Mouse (Mus musculus): Measurements from ENCODE around the gene Ctcf. TPM values are rescaled to one million over a fixed set of nuclear protein-coding genes. Genes with fewer than 3 reads are reported as not detected.

The Ctcf gene
- polyA plus RNA-seq, 2 experiments = 48.1 to 97.8 TPM

DNA sequence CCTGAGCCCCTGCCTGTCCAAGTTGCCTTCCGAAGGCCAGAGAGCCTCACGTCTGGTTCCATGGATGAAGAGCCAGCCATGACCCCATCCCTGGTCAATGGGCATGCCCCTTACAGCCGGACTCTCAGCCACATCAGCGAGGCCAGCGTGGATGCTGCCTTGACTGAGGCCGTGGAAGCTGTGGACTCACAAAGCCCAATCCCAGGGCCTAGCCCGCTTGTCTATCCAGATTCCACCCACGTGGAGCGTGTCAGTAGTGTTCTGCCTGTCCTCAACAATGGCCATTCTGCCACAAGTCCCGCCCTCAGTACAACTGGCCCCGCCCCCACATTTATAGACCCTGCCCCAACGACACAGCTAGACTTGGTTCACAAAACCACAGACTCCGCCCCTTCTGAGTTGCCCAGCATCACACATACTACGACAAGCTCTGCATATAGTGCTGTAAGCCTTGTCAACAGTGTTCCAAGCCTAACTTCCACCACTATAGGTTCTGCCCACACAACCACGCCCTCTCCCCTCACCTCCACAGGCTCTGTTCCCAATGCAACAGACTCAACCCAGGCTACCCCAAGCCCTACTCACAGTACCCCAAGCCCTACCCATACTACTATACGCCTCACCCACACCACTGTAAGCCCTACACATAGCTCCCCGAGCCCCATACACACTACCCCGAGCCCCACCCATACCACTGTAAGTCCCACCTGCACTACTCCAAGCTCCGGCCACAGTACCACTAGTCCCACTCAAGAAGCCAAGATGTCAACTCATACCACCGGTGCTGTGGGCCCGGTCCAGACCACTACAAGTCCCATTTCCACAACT is 18.7 kb upstream of the Ctcf start:
- Histone ChIP-seq H3K36me3 (ENCODE audit: control insufficient read depth, insufficient read depth, low read length) (peaks cover 77% of the 10 kb centered on the region), H3K4me2 (replicated peaks; ENCODE audit: low read depth, low read length, severe bottlenecking) (no peak overlapping the region), H3K9ac (ENCODE audit: low read depth, low read length, severe bottlenecking) (no peak overlapping the region), H3K27me3 (ENCODE audit: control insufficient read depth, insufficient read depth, low read length) (no peaks in the 10 kb centered on the region), H3K4me1 (ENCODE audit: control insufficient read depth, insufficient read depth, low read length) (peaks cover 11% of the 10 kb centered on the region), H3K9me3 (ENCODE audit: control insufficient read depth, low read length) (no peaks in the 10 kb centered on the region), H3K27ac (replicated peaks; ENCODE audit: low read depth, low read length) (no peak overlapping the region), H3K4me3 (replicated peaks; ENCODE audit: low read length) (no peak overlapping the region)
- ATAC-seq (ENCODE audit: low FRiP score, low read depth) = no peak
- WGBS = 91% methylated on average over 21 of the region's 21 CpGs
- no peak for DNase-seq (ENCODE audit: low spot score)
- TF ChIP-seq POLR2A (IDR thresholded peaks at IDR 0.05; ENCODE audit: borderline replicate concordance, extremely low read depth, insufficient read depth, insufficient read length) = no peak

- no peak overlapping the region for H3K4me2 ChIP-seq (replicated peaks; ENCODE audit: low read depth, low read length, severe bottlenecking)
- peaks cover 17% of the 10 kb centered on the region for H3K4me1 ChIP-seq (ENCODE audit: control insufficient read depth, insufficient read depth, low read length)
- no peak for TF ChIP-seq POLR2A (IDR thresholded peaks at IDR 0.05; ENCODE audit: borderline replicate concordance, extremely low read depth, insufficient read depth, insufficient read length)
- peaks cover 82% of the 10 kb centered on the region for H3K36me3 ChIP-seq (ENCODE audit: control insufficient read depth, insufficient read depth, low read length)
- ATAC-seq (ENCODE audit: low FRiP score, low read depth) (no peak), DNase-seq (ENCODE audit: low spot score) (no peak)
- WGBS = 88% methylated on average over 5 of the region's 5 CpGs
- H3K27me3 ChIP-seq (ENCODE audit: control insufficient read depth, insufficient read depth, low read length) = no peaks in the 10 kb centered on the region
- no peak overlapping the region for H3K4me3 ChIP-seq (replicated peaks; ENCODE audit: low read length)
- H3K27ac ChIP-seq (replicated peaks; ENCODE audit: low read depth, low read length) = no peak overlapping the region
- no peaks in the 10 kb centered on the region for H3K9me3 ChIP-seq (ENCODE audit: control insufficient read depth, low read length)
- no peak overlapping the region for H3K9ac ChIP-seq (ENCODE audit: low read depth, low read length, severe bottlenecking)
Measured at GRCm38 (mm10) chr8:105618279-105618634, 18.1 kb upstream of the Ctcf start.

DNA sequence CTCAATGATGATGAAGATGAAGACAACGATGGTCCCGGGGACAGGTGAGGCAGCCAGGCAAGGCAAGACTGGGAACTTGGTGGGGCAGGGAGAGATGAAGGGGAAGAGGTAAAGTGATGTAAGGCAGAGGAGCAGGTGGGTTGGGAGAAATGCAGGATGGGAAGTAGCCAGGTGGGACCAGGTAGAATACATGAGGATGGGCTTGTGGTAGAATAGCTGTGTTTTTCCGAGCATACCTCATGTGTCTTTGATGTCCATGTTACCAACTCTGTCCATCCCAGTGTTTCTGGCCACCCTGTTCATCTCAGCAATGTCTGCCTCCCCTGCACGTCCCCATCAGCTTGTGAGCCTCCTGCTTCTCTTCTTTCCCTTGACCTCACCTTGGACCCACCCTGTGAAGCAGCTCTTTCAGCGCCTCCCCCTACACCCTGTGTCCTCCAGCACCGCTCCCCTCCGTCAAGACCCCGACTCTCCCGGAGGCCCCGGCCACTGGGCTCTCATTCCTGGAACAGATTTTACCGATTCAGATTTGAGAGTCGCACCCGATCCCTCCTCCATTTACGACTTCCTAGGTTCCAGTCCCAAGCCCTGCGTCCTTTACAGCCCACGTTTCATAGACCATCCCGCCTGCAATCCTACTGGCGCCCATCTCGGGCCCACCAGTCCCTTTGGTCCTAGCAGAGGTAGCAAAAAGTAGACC is 17.3 kb upstream of the Ctcf start:
- H3K36me3 ChIP-seq (ENCODE audit: control insufficient read depth, insufficient read depth, low read length) = peaks cover 83% of the 10 kb centered on the region
- H3K9me3 ChIP-seq (ENCODE audit: control insufficient read depth, low read length) = no peaks in the 10 kb centered on the region
- DNase-seq (ENCODE audit: low spot score) (no peak), ATAC-seq (ENCODE audit: low FRiP score, low read depth) (no peak)
- H3K4me1 ChIP-seq (ENCODE audit: control insufficient read depth, insufficient read depth, low read length) = peaks cover 19% of the 10 kb centered on the region
- TF ChIP-seq POLR2A (IDR thresholded peaks at IDR 0.05; ENCODE audit: borderline replicate concordance, extremely low read depth, insufficient read depth, insufficient read length) = no peak
- no peak overlapping the region for H3K27ac ChIP-seq (replicated peaks; ENCODE audit: low read depth, low read length)
- no peaks in the 10 kb centered on the region for H3K27me3 ChIP-seq (ENCODE audit: control insufficient read depth, insufficient read depth, low read length)
- 87% methylated on average over 19 of the region's 19 CpGs for WGBS
- H3K4me2 ChIP-seq (replicated peaks; ENCODE audit: low read depth, low read length, severe bottlenecking) = no peak overlapping the region
- no peak overlapping the region for H3K4me3 ChIP-seq (replicated peaks; ENCODE audit: low read length)
- no peak overlapping the region for H3K9ac ChIP-seq (ENCODE audit: low read depth, low read length, severe bottlenecking)

GRCm38 (mm10) chr8:105620211-105620610 is 16.2 kb upstream of the Ctcf start:
- Histone ChIP-seq H3K27me3 (ENCODE audit: control insufficient read depth, insufficient read depth, low read length) (no peaks in the 10 kb centered on the region), H3K36me3 (ENCODE audit: control insufficient read depth, insufficient read depth, low read length) (peaks cover 76% of the 10 kb centered on the region), H3K9me3 (ENCODE audit: control insufficient read depth, low read length) (no peaks in the 10 kb centered on the region), H3K4me1 (ENCODE audit: control insufficient read depth, insufficient read depth, low read length) (peaks cover 25% of the 10 kb centered on the region), H3K4me2 (replicated peaks; ENCODE audit: low read depth, low read length, severe bottlenecking) (no peak overlapping the region), H3K27ac (replicated peaks; ENCODE audit: low read depth, low read length) (no peak overlapping the region), H3K4me3 (replicated peaks; ENCODE audit: low read length) (no peak overlapping the region), H3K9ac (ENCODE audit: low read depth, low read length, severe bottlenecking) (no peak overlapping the region)
- ATAC-seq (ENCODE audit: low FRiP score, low read depth) = no peak
- no peak for TF ChIP-seq POLR2A (IDR thresholded peaks at IDR 0.05; ENCODE audit: borderline replicate concordance, extremely low read depth, insufficient read depth, insufficient read length)
- DNase-seq (ENCODE audit: low spot score) = no peak
- 82% methylated on average over 19 of the region's 19 CpGs for WGBS

- Histone ChIP-seq H3K36me3 (ENCODE audit: control insufficient read depth, insufficient read depth, low read length) (peaks cover 66% of the 10 kb centered on the region), H3K9me3 (ENCODE audit: control insufficient read depth, low read length) (no peaks in the 10 kb centered on the region), H3K4me2 (replicated peaks; ENCODE audit: low read depth, low read length, severe bottlenecking) (no peak overlapping the region), H3K27ac (replicated peaks; ENCODE audit: low read depth, low read length) (no peak overlapping the region), H3K4me1 (ENCODE audit: control insufficient read depth, insufficient read depth, low read length) (peaks cover 25% of the 10 kb centered on the region), H3K9ac (ENCODE audit: low read depth, low read length, severe bottlenecking) (no peak overlapping the region), H3K4me3 (replicated peaks; ENCODE audit: low read length) (no peak overlapping the region), H3K27me3 (ENCODE audit: control insufficient read depth, insufficient read depth, low read length) (no peaks in the 10 kb centered on the region)
- DNase-seq (ENCODE audit: low spot score) = no peak
- no peak for ATAC-seq (ENCODE audit: low FRiP score, low read depth)
- 88% methylated on average over 21 of the region's 21 CpGs for WGBS
- TF ChIP-seq POLR2A (IDR thresholded peaks at IDR 0.05; ENCODE audit: borderline replicate concordance, extremely low read depth, insufficient read depth, insufficient read length) = no peak
Measured at GRCm38 (mm10) chr8:105620946-105621720, 15.2 kb upstream of the Ctcf start.
